Mouse (Mus musculus) lung, postnatal 0 days (tissue): ENCODE measurements around the gene 2900026A02Rik.

Experiments used
- CTCF ChIP-seq: IDR thresholded peaks from 2 replicates; pipeline ENCODE4 v1.5.1; 2016; ENCODE audit warnings: antibody characterized with exemption, mild to moderate bottlenecking
- EP300 ChIP-seq: IDR thresholded peaks from 2 replicates; pipeline ENCODE4 v1.6.1; 2016; ENCODE audit warnings: antibody characterized with exemption, mild to moderate bottlenecking, control low read depth

- TF ChIP-seq CTCF (no peak), EP300 (no peak)
These were observed 1.2 kb downstream of the 2900026A02Rik start for GRCm38 (mm10) chr5:113219876-113220275.
